Mouse (Mus musculus): ENCODE measurements around the gene Slit3. TPM values are rescaled to one million over a fixed set of nuclear protein-coding genes. Genes with fewer than 3 reads are reported as not detected.

Gene Slit3
- polyA plus RNA-seq, 1 experiment from 2014 or later = 9.0 TPM

DNA sequence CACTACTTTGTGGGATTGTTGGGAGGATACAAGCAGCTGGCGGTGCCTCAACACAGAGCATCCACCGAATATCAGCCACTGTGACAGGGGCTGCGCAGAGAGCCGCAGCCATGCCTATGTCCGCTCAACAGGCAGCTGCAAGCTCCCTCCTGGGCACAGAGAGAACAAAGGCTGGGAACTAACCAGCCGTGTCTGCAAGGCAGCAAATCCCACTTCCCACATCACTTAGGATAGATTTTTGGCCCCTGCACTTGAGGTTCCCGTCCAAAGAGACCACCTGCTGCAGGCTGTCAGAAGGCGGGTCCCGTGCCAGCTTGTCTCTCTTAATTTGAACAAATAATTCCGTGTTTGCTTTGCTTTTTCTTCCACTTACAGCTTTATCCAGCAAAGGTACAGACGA is 319.2 kb downstream of the Slit3 start:
- Histone ChIP-seq H3K9ac (ENCODE audit: low read depth, low read length) (no peak overlapping the region), H3K4me2 (ENCODE audit: low read length) (no peak overlapping the region), H3K36me3 (ENCODE audit: control insufficient read depth, insufficient read depth, low read length) (no peaks in the 10 kb centered on the region), H3K9me3 (ENCODE audit: control insufficient read depth, low read length) (no peaks in the 10 kb centered on the region), H3K27me3 (replicated peaks; ENCODE audit: control insufficient read depth, insufficient read depth, low read length) (no peaks in the 10 kb centered on the region), H3K4me1 (ENCODE audit: control insufficient read depth, insufficient read depth, low read depth, low read length) (0 out of 2 replicates have a peak, but pooled peaks cover 4% of the 10 kb centered on the region), H3K27ac (ENCODE audit: low read depth, low read length) (no peak overlapping the region), H3K4me3 (ENCODE audit: low read length) (no peak overlapping the region)
- 24% methylated on average over 11 of the region's 11 CpGs for WGBS
- ATAC-seq = peak; percentile 65; the same call in 1 of the 2 replicates

- Histone ChIP-seq H3K4me2 (ENCODE audit: low read length) (no peak overlapping the region), H3K9me3 (ENCODE audit: control insufficient read depth, low read length) (no peaks in the 10 kb centered on the region), H3K9ac (ENCODE audit: low read depth, low read length) (no peak overlapping the region), H3K4me3 (ENCODE audit: low read length) (no peak overlapping the region), H3K27ac (ENCODE audit: low read depth, low read length) (no peak overlapping the region), H3K4me1 (ENCODE audit: control insufficient read depth, insufficient read depth, low read depth, low read length) (0 out of 2 replicates have a peak, but pooled peaks cover 4% of the 10 kb centered on the region), H3K27me3 (replicated peaks; ENCODE audit: control insufficient read depth, insufficient read depth, low read length) (peaks cover 3% of the 10 kb centered on the region; the same call in 1 of the 2 replicates), H3K36me3 (ENCODE audit: control insufficient read depth, insufficient read depth, low read length) (no peaks in the 10 kb centered on the region)
- 65% methylated on average over 6 of the region's 6 CpGs for WGBS
- no peak for ATAC-seq
Observed at GRCm38 (mm10) chr11:35444489-35445100, 323.6 kb downstream of the Slit3 start.

DNA sequence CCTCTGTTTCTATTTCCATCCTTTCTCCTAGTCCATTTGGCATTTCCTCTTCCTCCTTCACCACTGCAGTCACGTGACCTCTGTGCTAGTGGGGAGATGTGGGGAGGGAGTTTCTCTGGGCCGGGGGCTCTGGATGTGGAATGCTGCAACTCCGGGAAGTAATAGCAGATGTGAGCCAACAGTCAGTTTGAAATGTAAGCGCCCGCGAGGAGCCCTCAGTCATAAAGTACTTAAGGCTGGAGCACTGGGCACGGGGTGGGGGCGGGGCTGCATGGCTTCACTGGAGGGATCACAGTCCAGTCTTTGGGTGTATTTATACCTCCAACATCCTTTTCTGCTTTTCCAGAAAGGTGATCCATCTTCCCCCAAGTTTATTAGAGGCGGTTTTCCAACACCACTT is 326.9 kb downstream of the Slit3 start:
- H3K27me3 ChIP-seq (replicated peaks; ENCODE audit: control insufficient read depth, insufficient read depth, low read length) = peaks cover 5% of the 10 kb centered on the region
- H3K4me3 ChIP-seq (ENCODE audit: low read length) = no peak overlapping the region
- ATAC-seq = no peak

GRCm38 (mm10) chr11:35449199-35449598 is 328.2 kb downstream of the Slit3 start:
- peaks cover 5% of the 10 kb centered on the region for H3K27me3 ChIP-seq (replicated peaks; ENCODE audit: control insufficient read depth, insufficient read depth, low read length)
- H3K4me3 ChIP-seq (ENCODE audit: low read length) = no peak overlapping the region
- no peak overlapping the region for H3K9ac ChIP-seq (ENCODE audit: low read depth, low read length)
- H3K27ac ChIP-seq (ENCODE audit: low read depth, low read length) = no peak overlapping the region
- WGBS = 87% methylated on average over 6 of the region's 6 CpGs
- peaks cover 2% of the 10 kb centered on the region for H3K4me1 ChIP-seq (ENCODE audit: control insufficient read depth, insufficient read depth, low read depth, low read length)
- no peaks in the 10 kb centered on the region for H3K9me3 ChIP-seq (ENCODE audit: control insufficient read depth, low read length)
- H3K36me3 ChIP-seq (ENCODE audit: control insufficient read depth, insufficient read depth, low read length) = no peaks in the 10 kb centered on the region
- no peak overlapping the region for H3K4me2 ChIP-seq (ENCODE audit: low read length)
- ATAC-seq = no peak

More for the DNA sequence above, 326.9 kb downstream of the Slit3 start:
- 74% methylated on average over 9 of the region's 9 CpGs for WGBS
- Histone ChIP-seq H3K4me2 (ENCODE audit: low read length) (no peak overlapping the region), H3K27ac (ENCODE audit: low read depth, low read length) (no peak overlapping the region), H3K9me3 (ENCODE audit: control insufficient read depth, low read length) (no peaks in the 10 kb centered on the region), H3K9ac (ENCODE audit: low read depth, low read length) (no peak overlapping the region), H3K4me1 (ENCODE audit: control insufficient read depth, insufficient read depth, low read depth, low read length) (no peaks in the 10 kb centered on the region), H3K36me3 (ENCODE audit: control insufficient read depth, insufficient read depth, low read length) (no peaks in the 10 kb centered on the region)

DNA sequence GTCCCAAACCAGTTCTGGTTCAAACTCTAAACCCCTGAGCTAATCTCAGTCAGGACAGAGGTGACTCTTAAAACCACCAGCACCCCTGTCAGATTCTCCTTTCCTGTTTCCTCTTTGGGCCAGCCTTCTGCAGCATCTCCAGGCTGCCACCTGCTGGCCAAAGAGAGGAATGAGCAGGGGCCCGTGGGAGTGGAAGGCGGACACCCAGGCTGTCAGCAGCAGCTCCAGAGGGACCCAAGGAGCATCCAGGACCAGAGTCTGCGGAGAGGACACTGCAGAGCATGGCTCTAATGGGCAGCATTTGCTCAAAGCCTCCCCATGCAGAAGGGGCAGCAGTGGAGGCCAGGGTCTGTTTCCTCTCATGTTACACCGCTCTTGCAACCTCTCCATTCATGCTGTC is 330.6 kb downstream of the Slit3 start:
- Histone ChIP-seq H3K4me2 (ENCODE audit: low read length) (no peak overlapping the region), H3K9ac (ENCODE audit: low read depth, low read length) (no peak overlapping the region), H3K4me1 (ENCODE audit: control insufficient read depth, insufficient read depth, low read depth, low read length) (peaks cover 10% of the 10 kb centered on the region), H3K27ac (ENCODE audit: low read depth, low read length) (no peak overlapping the region), H3K36me3 (ENCODE audit: control insufficient read depth, insufficient read depth, low read length) (no peaks in the 10 kb centered on the region), H3K9me3 (ENCODE audit: control insufficient read depth, low read length) (no peaks in the 10 kb centered on the region), H3K27me3 (replicated peaks; ENCODE audit: control insufficient read depth, insufficient read depth, low read length) (peaks cover 3% of the 10 kb centered on the region), H3K4me3 (ENCODE audit: low read length) (no peak overlapping the region)
- WGBS = 33% methylated on average over 4 of the region's 4 CpGs
- ATAC-seq = no peak

- Histone ChIP-seq H3K9me3 (ENCODE audit: control insufficient read depth, low read length) (no peaks in the 10 kb centered on the region), H3K9ac (ENCODE audit: low read depth, low read length) (no peak overlapping the region), H3K27me3 (replicated peaks; ENCODE audit: control insufficient read depth, insufficient read depth, low read length) (peaks cover 3% of the 10 kb centered on the region), H3K4me3 (ENCODE audit: low read length) (no peak overlapping the region), H3K36me3 (ENCODE audit: control insufficient read depth, insufficient read depth, low read length) (no peaks in the 10 kb centered on the region), H3K4me2 (ENCODE audit: low read length) (no peak overlapping the region), H3K27ac (ENCODE audit: low read depth, low read length) (no peak overlapping the region), H3K4me1 (ENCODE audit: control insufficient read depth, insufficient read depth, low read depth, low read length) (peaks cover 10% of the 10 kb centered on the region)
- WGBS = 19% methylated on average over 5 of the region's 5 CpGs
- peak; percentile 88 for ATAC-seq
Observed at GRCm38 (mm10) chr11:35452413-35452812, 331.4 kb downstream of the Slit3 start.

- H3K4me2 ChIP-seq (ENCODE audit: low read length) = no peak overlapping the region
- peaks cover 3% of the 10 kb centered on the region for H3K27me3 ChIP-seq (replicated peaks; ENCODE audit: control insufficient read depth, insufficient read depth, low read length)
- H3K27ac ChIP-seq (ENCODE audit: low read depth, low read length) = 0 out of 2 replicates have a peak overlapping the region, but pooled peaks have one; percentile 39
- peak; percentile 40; the same call in 1 of the 2 replicates for ATAC-seq
- H3K36me3 ChIP-seq (ENCODE audit: control insufficient read depth, insufficient read depth, low read length) = no peaks in the 10 kb centered on the region
- H3K4me3 ChIP-seq (ENCODE audit: low read length) = no peak overlapping the region
- no peaks in the 10 kb centered on the region for H3K9me3 ChIP-seq (ENCODE audit: control insufficient read depth, low read length)
- no peak overlapping the region for H3K9ac ChIP-seq (ENCODE audit: low read depth, low read length)
- WGBS = 18% methylated on average over 10 of the region's 10 CpGs
- H3K4me1 ChIP-seq (ENCODE audit: control insufficient read depth, insufficient read depth, low read depth, low read length) = peaks cover 10% of the 10 kb centered on the region
Observed at GRCm38 (mm10) chr11:35454191-35454725, 333.2 kb downstream of the Slit3 start.

DNA sequence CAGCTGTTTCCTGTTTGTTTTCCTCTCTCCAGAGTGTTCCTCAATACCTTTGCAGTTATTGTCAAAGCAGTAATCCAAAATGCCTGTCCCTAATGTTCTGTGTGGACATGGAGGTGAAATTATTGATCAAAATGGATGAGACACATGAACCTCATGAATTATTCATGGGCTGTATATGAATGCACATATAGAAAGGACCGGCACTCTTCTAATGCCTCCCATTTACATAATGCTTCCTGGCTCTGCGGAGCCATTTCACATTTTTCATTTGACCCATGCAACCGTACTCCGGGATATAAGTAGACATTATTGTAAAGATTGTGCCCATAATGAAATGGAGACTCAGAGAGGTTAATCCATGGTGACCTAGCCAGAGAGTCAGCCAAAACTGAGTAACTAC is 333.8 kb downstream of the Slit3 start:
- peaks cover 3% of the 10 kb centered on the region for H3K27me3 ChIP-seq (replicated peaks; ENCODE audit: control insufficient read depth, insufficient read depth, low read length)
- WGBS = 14% methylated on average over 4 of the region's 4 CpGs
- no peaks in the 10 kb centered on the region for H3K9me3 ChIP-seq (ENCODE audit: control insufficient read depth, low read length)
- H3K27ac ChIP-seq (ENCODE audit: low read depth, low read length) = no peak overlapping the region
- H3K9ac ChIP-seq (ENCODE audit: low read depth, low read length) = no peak overlapping the region
- ATAC-seq = no peak
- no peaks in the 10 kb centered on the region for H3K36me3 ChIP-seq (ENCODE audit: control insufficient read depth, insufficient read depth, low read length)
- no peak overlapping the region for H3K4me2 ChIP-seq (ENCODE audit: low read length)
- H3K4me1 ChIP-seq (ENCODE audit: control insufficient read depth, insufficient read depth, low read depth, low read length) = peaks cover 10% of the 10 kb centered on the region
- no peak overlapping the region for H3K4me3 ChIP-seq (ENCODE audit: low read length)

- no peak for ATAC-seq
- WGBS = 71% methylated on average over 2 of the region's 2 CpGs
- H3K36me3 ChIP-seq (ENCODE audit: control insufficient read depth, insufficient read depth, low read length) = no peaks in the 10 kb centered on the region
- H3K4me3 ChIP-seq (ENCODE audit: low read length) = no peak overlapping the region
- H3K9me3 ChIP-seq (ENCODE audit: control insufficient read depth, low read length) = no peaks in the 10 kb centered on the region
- peaks cover 10% of the 10 kb centered on the region for H3K4me1 ChIP-seq (ENCODE audit: control insufficient read depth, insufficient read depth, low read depth, low read length)
- H3K27ac ChIP-seq (ENCODE audit: low read depth, low read length) = no peak overlapping the region
- H3K9ac ChIP-seq (ENCODE audit: low read depth, low read length) = no peak overlapping the region
- H3K27me3 ChIP-seq (replicated peaks; ENCODE audit: control insufficient read depth, insufficient read depth, low read length) = no peaks in the 10 kb centered on the region
- no peak overlapping the region for H3K4me2 ChIP-seq (ENCODE audit: low read length)
Observed at GRCm38 (mm10) chr11:35458068-35458467, 337.0 kb downstream of the Slit3 start.

Measured in hindbrain, embryonic 16.5 days (tissue).